Mouse (Mus musculus): Measurements from ENCODE around the gene Asb10.
A peak's percentile ranks its signal among the peaks of the same experiment; 100 is the strongest.

DNA sequence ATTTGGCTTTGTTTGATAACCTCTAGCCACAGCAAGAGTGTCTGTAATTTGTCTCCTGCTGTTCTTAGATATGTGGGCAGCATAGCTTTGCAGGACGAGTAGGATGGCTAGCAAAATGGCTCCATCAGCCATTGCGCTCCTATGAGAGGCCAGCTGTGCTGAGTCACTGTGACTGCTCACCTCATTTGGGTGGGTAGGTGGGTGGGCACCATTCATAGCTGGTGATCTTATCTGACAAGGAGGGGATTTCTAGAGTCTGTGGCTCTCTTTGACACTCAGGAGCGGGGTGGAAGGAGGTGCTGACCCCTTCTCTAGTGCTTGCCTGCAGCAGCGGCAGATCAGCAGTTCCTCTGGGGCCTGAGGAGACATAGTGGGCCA is 46.4 kb upstream of the Asb10 start:
- TF ChIP-seq CHD2 (IDR thresholded peaks at IDR 0.05; ENCODE audit: low read depth, low read length) = no peak
- no peak for TF ChIP-seq ZNF384 (IDR thresholded peaks at IDR 0.05; ENCODE audit: low read depth, low read length)
- no peak for TF ChIP-seq ZC3H11A (IDR thresholded peaks at IDR 0.05; ENCODE audit: borderline replicate concordance, low read depth, low read length)
- TF ChIP-seq HCFC1 (IDR thresholded peaks at IDR 0.05; ENCODE audit: borderline replicate concordance, insufficient read depth, low read length) = no peak
- 0 out of 2 replicates have a peak, but pooled peaks have one; percentile 47 for TF ChIP-seq MAFK (IDR thresholded peaks at IDR 0.05; ENCODE audit: insufficient read depth, low read depth, low read length)
